Mouse (Mus musculus): ENCODE data around the gene Slc25a18.

Gene Slc25a18

GRCm38 (mm10) chr6:120840258-120840657 is 66.9 kb downstream of the Slc25a18 start:
- no peak for DNase-seq (ENCODE audit: low spot score in 2 of 2)

GRCm38 (mm10) chr6:120841754-120842153 is 68.4 kb downstream of the Slc25a18 start:
- no peak for DNase-seq (ENCODE audit: low spot score in 2 of 2)
